Mouse (Mus musculus) midbrain, embryonic 14.5 days (tissue): ENCODE results near the gene Sept6. TPM values are rescaled to one million over a fixed set of nuclear protein-coding genes. Genes with fewer than 3 reads are reported as not detected.

Experiments
- ATAC-seq: fragments of 200-750 bp; cut with Nextera tagmentation; 2 replicates; pipeline ENCODE4 v1.8.0; 2017; ENCODE audit warnings: moderate number of reproducible peaks, moderate library complexity; ENCODE audit not compliant: low FRiP score, low TSS enrichment
- DNase-seq: peaks from one replicate; pipeline ENCODE4 v3.0.0-alpha.2; 2015
- H3K27ac ChIP-seq: fragments of 300-500 bp; sonication (generic); replicated peaks from 2 replicates; pipeline ENCODE4 v1.5.1; 2014; ENCODE audit warnings: mild to moderate bottlenecking, low read depth, low read length, moderate library complexity
- H3K27me3 ChIP-seq: fragments of 300-500 bp; sonication (generic); 2 replicates; pipeline ENCODE4 v1.6.1; 2014; ENCODE audit warnings: low read length, control low read depth, mixed read lengths; ENCODE audit not compliant: control insufficient read depth, insufficient read depth
- H3K36me3 ChIP-seq: fragments of 300-500 bp; sonication (generic); 2 replicates; pipeline ENCODE4 v1.6.1; 2014; ENCODE audit warnings: low read length, control low read depth; ENCODE audit not compliant: control insufficient read depth, insufficient read depth
- H3K4me1 ChIP-seq: fragments of 300-500 bp; sonication (generic); 2 replicates; pipeline ENCODE4 v1.6.1; 2014; ENCODE audit warnings: mild to moderate bottlenecking, antibody characterized with exemption, low read length, control low read depth; ENCODE audit not compliant: control insufficient read depth, insufficient read depth
- H3K4me2 ChIP-seq: fragments of 300-500 bp; sonication (generic); 2 replicates; pipeline ENCODE4 v1.6.1; 2014; ENCODE audit warnings: mild to moderate bottlenecking, low read length, moderate library complexity
- H3K4me3 ChIP-seq: fragments of 300-500 bp; sonication (generic); replicated peaks from 2 replicates; pipeline ENCODE4 v1.5.1; 2014; ENCODE audit warnings: low read depth, low read length
- H3K9ac ChIP-seq: fragments of 300-500 bp; sonication (generic); replicated peaks from 2 replicates; pipeline ENCODE4 v1.6.1; 2014; ENCODE audit warnings: mild to moderate bottlenecking, low read length, moderate library complexity
- H3K9me3 ChIP-seq: fragments of 300-500 bp; sonication (generic); 2 replicates; pipeline ENCODE4 v1.6.1; 2016; ENCODE audit warnings: low read length, control low read depth, mixed read lengths; ENCODE audit not compliant: control insufficient read depth
- WGBS: fragments of 180-500 bp; shearing (Covaris S2); extraction: QIAGEN DNeasy Blood & Tissue Kit; methylation state at CpG from one replicate; pipeline ENCODE4 v1.1.7; 2014; 5-methylcytosine and 5-hydroxymethylcytosine counted together
- polyA plus RNA-seq: library from polyadenylated mRNA; unstranded; fragments of >200 nt; fragmentation: Nextera tagmentation; extraction: Ambion mirVana; gene quantifications from 2 replicates; pipeline ENCODE4 v1.2.1, GENCODE M21; 2014

Sept6 gene
- polyA plus RNA-seq, 1 experiment from 2014 or later, result 76.7 TPM

- peak overlapping the region; percentile 55 for H3K4me3 ChIP-seq
- peak overlapping the region; percentile 84 for H3K27ac ChIP-seq
- H3K9ac ChIP-seq, result peak overlapping the region; percentile 70
- H3K9me3 ChIP-seq, result no peaks in the 10 kb centered on the region
- 20% methylated on average over 28 of the region's 29 CpGs for WGBS
- no peaks in the 10 kb centered on the region for H3K36me3 ChIP-seq
- H3K4me1 ChIP-seq, result peaks cover 2% of the 10 kb centered on the region; the same call in 1 of the 2 replicates
- peak; percentile 88 for ATAC-seq
- no peaks in the 10 kb centered on the region for H3K27me3 ChIP-seq
- peak; percentile 74 for DNase-seq
- peak overlapping the region; percentile 58 for H3K4me2 ChIP-seq
Observed at GRCm38 (mm10) chrX:36989234-36989751, 2.3 kb downstream of the Sept6 start.

GRCm38 (mm10) chrX:36988754-36989153 lies 2.8 kb downstream of the Sept6 start:
- Histone ChIP-seq H3K4me3 (peak overlapping the region; percentile 55), H3K9me3 (no peaks in the 10 kb centered on the region), H3K27me3 (no peaks in the 10 kb centered on the region), H3K4me1 (peaks cover 7% of the 10 kb centered on the region; the same call in 1 of the 2 replicates), H3K36me3 (no peaks in the 10 kb centered on the region), H3K4me2 (peak overlapping the region; percentile 58), H3K9ac (peak overlapping the region; percentile 70), H3K27ac (peak overlapping the region; percentile 84)
- WGBS, result 24% methylated on average over 22 of the region's 23 CpGs
- peak; percentile 68 for ATAC-seq
- peak; percentile 63 for DNase-seq

GRCm38 (mm10) chrX:36987851-36988250 lies 3.7 kb downstream of the Sept6 start:
- H3K4me2 ChIP-seq, result peak overlapping the region; percentile 58
- no peak overlapping the region for H3K27ac ChIP-seq
- no peaks in the 10 kb centered on the region for H3K27me3 ChIP-seq
- peak overlapping the region; percentile 70; the same call in 1 of the 2 replicates for H3K9ac ChIP-seq
- peak overlapping the region; percentile 55 for H3K4me3 ChIP-seq
- H3K9me3 ChIP-seq, result no peaks in the 10 kb centered on the region
- WGBS, result 59% methylated on average over 4 of the region's 4 CpGs
- no peaks in the 10 kb centered on the region for H3K36me3 ChIP-seq
- ATAC-seq, result no peak
- peaks cover 8% of the 10 kb centered on the region; the same call in 1 of the 2 replicates for H3K4me1 ChIP-seq
- DNase-seq, result no peak

- no peak overlapping the region for H3K9ac ChIP-seq
- H3K27ac ChIP-seq, result no peak overlapping the region
- no peak overlapping the region for H3K4me3 ChIP-seq
- no peaks in the 10 kb centered on the region for H3K36me3 ChIP-seq
- H3K4me2 ChIP-seq, result no peak overlapping the region
- H3K9me3 ChIP-seq, result no peaks in the 10 kb centered on the region
- no peaks in the 10 kb centered on the region for H3K27me3 ChIP-seq
- 72% methylated on average over 3 of the region's 3 CpGs for WGBS
- ATAC-seq, result no peak
- DNase-seq, result no peak
- peaks cover 8% of the 10 kb centered on the region; the same call in 1 of the 2 replicates for H3K4me1 ChIP-seq
Observed at GRCm38 (mm10) chrX:36985041-36985440, 6.6 kb downstream of the Sept6 start.

- Histone ChIP-seq H3K4me3 (no peak overlapping the region), H3K27me3 (no peaks in the 10 kb centered on the region), H3K9ac (no peak overlapping the region; the same call in 1 of the 2 replicates), H3K4me1 (peaks cover 8% of the 10 kb centered on the region; the same call in 1 of the 2 replicates), H3K4me2 (no peak overlapping the region), H3K9me3 (no peaks in the 10 kb centered on the region), H3K27ac (no peak overlapping the region), H3K36me3 (no peaks in the 10 kb centered on the region)
- WGBS, result 63% methylated on average over 11 of the region's 11 CpGs
- peak; percentile 9 for DNase-seq
- no peak for ATAC-seq
Observed at GRCm38 (mm10) chrX:36983654-36984311, 7.8 kb downstream of the Sept6 start.

GRCm38 (mm10) chrX:36982892-36983653 lies 8.5 kb downstream of the Sept6 start:
- Histone ChIP-seq H3K36me3 (no peaks in the 10 kb centered on the region), H3K9ac (no peak overlapping the region), H3K27ac (no peak overlapping the region), H3K4me1 (peaks cover 8% of the 10 kb centered on the region; the same call in 1 of the 2 replicates), H3K9me3 (no peaks in the 10 kb centered on the region), H3K4me2 (no peak overlapping the region), H3K27me3 (no peaks in the 10 kb centered on the region), H3K4me3 (no peak overlapping the region)
- DNase-seq (no peak), ATAC-seq (no peak)
- WGBS, result 75% methylated on average over 8 of the region's 8 CpGs

GRCm38 (mm10) chrX:36980563-36981187 lies 10.9 kb downstream of the Sept6 start:
- no peak overlapping the region for H3K9ac ChIP-seq
- no peak for ATAC-seq
- H3K9me3 ChIP-seq, result no peaks in the 10 kb centered on the region
- H3K4me3 ChIP-seq, result no peak overlapping the region
- no peaks in the 10 kb centered on the region for H3K27me3 ChIP-seq
- H3K4me2 ChIP-seq, result no peak overlapping the region
- peaks cover 8% of the 10 kb centered on the region; the same call in 1 of the 2 replicates for H3K4me1 ChIP-seq
- no peaks in the 10 kb centered on the region for H3K36me3 ChIP-seq
- no peak overlapping the region for H3K27ac ChIP-seq
- WGBS, result 89% methylated on average over 10 of the region's 10 CpGs
- no peak for DNase-seq

GRCm38 (mm10) chrX:36977863-36978262 lies 13.7 kb downstream of the Sept6 start:
- no peak overlapping the region for H3K4me2 ChIP-seq
- no peaks in the 10 kb centered on the region for H3K36me3 ChIP-seq
- H3K27ac ChIP-seq, result no peak overlapping the region
- no peak overlapping the region for H3K4me3 ChIP-seq
- ATAC-seq (no peak), DNase-seq (no peak)
- 85% methylated on average over 2 of the region's 2 CpGs for WGBS
- H3K9me3 ChIP-seq, result no peaks in the 10 kb centered on the region
- H3K27me3 ChIP-seq, result no peaks in the 10 kb centered on the region
- H3K4me1 ChIP-seq, result no peaks in the 10 kb centered on the region
- no peak overlapping the region for H3K9ac ChIP-seq
